Comparison of ENCODE assay signal across 9 mouse cellular contexts in the genomic region with DNA sequence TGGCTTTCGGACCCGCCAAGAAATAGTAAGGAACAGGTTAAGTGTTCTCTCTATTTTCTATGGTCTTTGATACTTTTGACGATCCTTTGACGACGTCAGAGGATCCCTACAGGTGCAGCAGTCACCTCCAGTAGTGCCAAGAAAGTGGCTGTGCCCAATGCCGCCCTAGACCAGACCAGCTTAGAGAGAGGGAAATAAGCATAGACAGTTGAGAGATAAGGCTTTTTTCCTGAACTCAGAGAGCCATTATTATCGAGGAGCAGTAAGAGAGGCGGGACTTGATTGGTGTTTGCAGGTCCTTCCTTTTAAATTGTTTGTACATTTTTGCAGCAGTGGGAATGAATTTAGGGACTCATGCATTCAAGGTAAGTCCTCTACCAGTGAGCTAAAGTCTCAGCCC. TPM values are rescaled to one million over a fixed set of nuclear protein-coding genes. Genes with fewer than 3 reads are reported as not detected.
DNase-seq lines count a peak whose midpoint lies in the region; ATAC-seq lines count a peak whose summit lies in the region.
"Had no signal": no experiment of that assay in that cellular context is flagged by ENCODE, and none has a peak within 500 bp of the region (broad histone marks: within the 10 kb centered on the region; RNA-seq: fewer than 3 reads in every experiment).

No protein-coding gene starts in this region.

- H3K4me2 ChIP-seq in midbrain, embryonic 16.5 days (ENCODE audit: low read length) = no peak overlapping the region; the same call in 1 of the 2 replicates
- H3K4me2 ChIP-seq in neural tube, embryonic 15.5 days = peak overlapping the region; percentile 75

- peak overlapping the region; percentile 98 for H3K4me3 ChIP-seq in erythroblast, embryonic 14.5 days (replicated peaks)
- H3K4me3 ChIP-seq in midbrain, embryonic 10.5 days = 0 out of 2 replicates have a peak overlapping the region, but pooled peaks have one; percentile 94
- no peak overlapping the region for H3K4me3 ChIP-seq in midbrain, embryonic 16.5 days (ENCODE audit: low read depth, low read length)
- peak overlapping the region; percentile 83; the same call in 1 of the 2 replicates for H3K4me3 ChIP-seq in limb, embryonic 10.5 days
- peak overlapping the region; percentile 95; the same call in 1 of the 2 replicates for H3K4me3 ChIP-seq in neural tube, embryonic 15.5 days (replicated peaks)

- peaks cover 2% of the 10 kb centered on the region; the same call in 1 of the 2 replicates for H3K36me3 ChIP-seq in erythroblast, embryonic 14.5 days (ENCODE audit: control insufficient read depth)
- H3K36me3 ChIP-seq in midbrain, embryonic 10.5 days = no peaks in the 10 kb centered on the region
- no peaks in the 10 kb centered on the region for H3K36me3 ChIP-seq in midbrain, embryonic 16.5 days (ENCODE audit: control insufficient read depth, insufficient read depth, low read length)
- H3K36me3 ChIP-seq in limb, embryonic 10.5 days = no peaks in the 10 kb centered on the region
- H3K36me3 ChIP-seq in neural tube, embryonic 15.5 days = no peaks in the 10 kb centered on the region

- H3K9ac ChIP-seq in midbrain, embryonic 16.5 days (ENCODE audit: low read depth, low read length) = no peak overlapping the region
- H3K9ac ChIP-seq in neural tube, embryonic 15.5 days (replicated peaks) = no peak overlapping the region

- peaks cover 47% of the 10 kb centered on the region for H3K4me1 ChIP-seq in erythroblast, embryonic 14.5 days (ENCODE audit: control insufficient read depth)
- peaks cover 27% of the 10 kb centered on the region for H3K4me1 ChIP-seq in midbrain, embryonic 10.5 days
- peaks cover 19% of the 10 kb centered on the region for H3K4me1 ChIP-seq in midbrain, embryonic 16.5 days (ENCODE audit: control insufficient read depth, insufficient read depth, low read length)
- peaks cover 25% of the 10 kb centered on the region for H3K4me1 ChIP-seq in limb, embryonic 10.5 days
- H3K4me1 ChIP-seq in neural tube, embryonic 15.5 days = peaks cover 27% of the 10 kb centered on the region

- no peak for ATAC-seq in erythroblast, adult 5-6 weeks (replicated peaks; ENCODE audit: low FRiP score, poor library complexity, severe bottlenecking)
- no peak for ATAC-seq in midbrain, embryonic 16.5 days
- no peak for ATAC-seq in neural tube, embryonic 15.5 days (ENCODE audit: low FRiP score)
- no peak for ATAC-seq in frontal cortex, adult (ENCODE audit: low TSS enrichment)

- no peaks in the 10 kb centered on the region for H3K27me3 ChIP-seq in erythroblast, embryonic 14.5 days (ENCODE audit: control insufficient read depth)
- H3K27me3 ChIP-seq in midbrain, embryonic 10.5 days (ENCODE audit: low read depth, poor library complexity, severe bottlenecking) = 0 out of 2 replicates have a peak, but pooled peaks cover 5% of the 10 kb centered on the region
- H3K27me3 ChIP-seq in midbrain, embryonic 16.5 days (ENCODE audit: control insufficient read depth, insufficient read depth, low read depth, low read length) = no peaks in the 10 kb centered on the region
- no peaks in the 10 kb centered on the region for H3K27me3 ChIP-seq in limb, embryonic 10.5 days (ENCODE audit: low read depth, poor library complexity, severe bottlenecking)
- H3K27me3 ChIP-seq in neural tube, embryonic 15.5 days (replicated peaks) = no peaks in the 10 kb centered on the region

- no peaks in the 10 kb centered on the region for H3K9me3 ChIP-seq in erythroblast, embryonic 14.5 days (ENCODE audit: control insufficient read depth, low read length)
- H3K9me3 ChIP-seq in midbrain, embryonic 10.5 days (replicated peaks) = no peaks in the 10 kb centered on the region
- no peaks in the 10 kb centered on the region for H3K9me3 ChIP-seq in midbrain, embryonic 16.5 days (replicated peaks; ENCODE audit: control insufficient read depth, low read length, poor library complexity, severe bottlenecking)
- H3K9me3 ChIP-seq in limb, embryonic 10.5 days (replicated peaks) = no peaks in the 10 kb centered on the region
- H3K9me3 ChIP-seq in neural tube, embryonic 15.5 days (replicated peaks) = no peaks in the 10 kb centered on the region

- DNase-seq in midbrain, embryonic 10.5 days (ENCODE audit: low spot score) = no peak
- no peak for DNase-seq in limb, embryonic 10.5 days (ENCODE audit: low spot score)
- DNase-seq in ovary, postnatal 10 days (ENCODE audit: low spot score) = no peak
- DNase-seq: adrenal gland, postnatal 14 days had no signal

- 56% methylated on average over 8 of the region's 8 CpGs for WGBS in midbrain, embryonic 10.5 days
- 56% methylated on average over 8 of the region's 8 CpGs for WGBS in midbrain, embryonic 16.5 days
- WGBS in limb, embryonic 10.5 days = 48% methylated on average over 8 of the region's 8 CpGs
- 58% methylated on average over 8 of the region's 8 CpGs for WGBS in neural tube, embryonic 15.5 days

- no peak overlapping the region for H3K27ac ChIP-seq in midbrain, embryonic 10.5 days (replicated peaks)
- H3K27ac ChIP-seq in midbrain, embryonic 16.5 days (ENCODE audit: low read length) = no peak overlapping the region
- H3K27ac ChIP-seq in limb, embryonic 10.5 days = no peak overlapping the region
- H3K27ac ChIP-seq in neural tube, embryonic 15.5 days (replicated peaks) = no peak overlapping the region

RNA-seq across cellular contexts. Expression of a gene that starts 1.3 kb away (rescaled TPM):
- polyA plus RNA-seq in erythroblast, embryonic 14.5 days (2012) = 21.8 and 30.4 TPM in 2 replicates
- total RNA-seq in erythroblast, adult 5-6 weeks (2015; ENCODE audit: low replicate concordance) = 635 and 792 TPM in 2 replicates
- total RNA-seq in erythroblast, adult 5-6 weeks (2017; ENCODE audit: low replicate concordance) = 1,411 and 1,492 TPM in 2 replicates
- 23.7 and 30.8 TPM in 2 replicates for polyA plus RNA-seq in midbrain, embryonic 10.5 days (2016; fragmentation: Nextera tagmentation; extraction: Ambion mirVana)
- polyA plus RNA-seq in midbrain, embryonic 16.5 days (2015; fragmentation: Nextera tagmentation; extraction: Ambion mirVana) = 40.0 and 47.5 TPM in 2 replicates
- 22.4 and 22.6 TPM in 2 replicates for polyA plus RNA-seq in limb, embryonic 10.5 days (2016; fragmentation: Nextera tagmentation; extraction: Ambion mirVana)
- polyA plus RNA-seq in neural tube, embryonic 15.5 days (2015; fragmentation: Nextera tagmentation; extraction: Ambion mirVana) = 37.0 and 37.8 TPM in 2 replicates

RNA-seq across cellular contexts. Expression of a gene that starts 34.9 kb away (rescaled TPM):
- 8.0 and 11.4 TPM in 2 replicates for polyA plus RNA-seq in erythroblast, embryonic 14.5 days (2012)
- 69.2 and 94.7 TPM in 2 replicates for total RNA-seq in erythroblast, adult 5-6 weeks (2015; ENCODE audit: low replicate concordance)
- 103 and 137 TPM in 2 replicates for total RNA-seq in erythroblast, adult 5-6 weeks (2017; ENCODE audit: low replicate concordance)
- polyA plus RNA-seq in midbrain, embryonic 10.5 days (2016; fragmentation: Nextera tagmentation; extraction: Ambion mirVana) = 164 TPM in 2 replicates
- 361 and 374 TPM in 2 replicates for polyA plus RNA-seq in midbrain, embryonic 16.5 days (2015; fragmentation: Nextera tagmentation; extraction: Ambion mirVana)
- polyA plus RNA-seq in limb, embryonic 10.5 days (2016; fragmentation: Nextera tagmentation; extraction: Ambion mirVana) = 130 and 154 TPM in 2 replicates
- polyA plus RNA-seq in neural tube, embryonic 15.5 days (2015; fragmentation: Nextera tagmentation; extraction: Ambion mirVana) = 376 and 411 TPM in 2 replicates

Comparison
In these comparisons a context has a peak if more than half of its experiments do, and no peak if none do; other contexts are left out.
1. RNA of a gene that starts 34.9 kb away (polyA plus RNA-seq): 376 to 411 TPM in neural tube, embryonic 15.5 days, 361 to 374 TPM in midbrain, embryonic 16.5 days, 164 TPM in midbrain, embryonic 10.5 days and 130 to 154 TPM in limb, embryonic 10.5 days; 8.0 to 11.4 TPM in erythroblast, embryonic 14.5 days; every median in the first group is over 10 times any median in the second.